Mouse (Mus musculus) stomach, postnatal 0 days (tissue): ENCODE results near the gene Evc2.

ENCODE experiments used
- CTCF ChIP-seq: IDR thresholded peaks from 2 replicates; pipeline ENCODE4 v1.5.1; 2016; ENCODE audit warnings: antibody characterized with exemption, low read depth, mild to moderate bottlenecking, moderate library complexity
- EP300 ChIP-seq: optimal IDR thresholded peaks from 2 replicates; pipeline ENCODE3; 2016; ENCODE audit warnings: antibody characterized with exemption

DNA sequence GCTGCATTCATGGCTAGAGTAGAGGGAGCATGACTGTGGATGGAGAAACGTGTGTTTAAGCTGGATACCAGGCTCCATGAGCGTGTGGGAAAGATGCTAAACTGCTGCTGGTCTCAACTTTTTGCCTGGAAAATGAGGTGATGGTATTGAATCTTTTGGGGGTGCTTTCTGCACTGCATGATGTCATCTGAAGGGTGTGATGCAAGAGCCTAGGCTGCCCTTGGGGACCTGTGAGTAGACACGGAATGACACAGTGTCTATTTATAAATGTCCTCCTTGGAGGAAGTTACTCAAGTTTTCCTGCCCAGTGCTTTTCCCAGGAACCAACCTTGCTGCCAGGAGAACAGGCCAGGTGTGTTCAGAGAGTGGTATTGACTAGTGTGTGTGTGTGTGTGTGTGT is 50.3 kb downstream of the Evc2 start:
- TF ChIP-seq CTCF: no peak
- TF ChIP-seq EP300: no peak
